11 mouse cellular contexts compared by ENCODE assay signal in the genomic region with DNA sequence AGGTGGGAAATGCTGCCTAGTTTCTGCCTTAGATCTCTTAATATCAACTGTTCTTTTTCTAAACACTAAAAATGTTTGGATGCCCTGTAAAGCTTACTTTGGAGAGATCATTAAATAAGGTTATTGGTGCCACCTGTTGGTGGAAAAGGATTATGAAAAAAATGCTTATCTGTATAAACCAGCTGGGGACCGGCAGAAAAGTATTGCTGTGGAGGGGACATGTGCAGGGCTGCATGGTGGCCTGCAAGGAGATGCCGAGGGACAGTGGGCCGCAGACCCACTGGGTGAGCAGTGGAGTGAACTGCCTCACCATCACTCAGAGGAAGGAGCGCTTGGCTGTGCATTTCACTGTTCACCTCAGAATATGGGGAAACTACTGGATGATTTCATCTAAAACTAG. TPM values are rescaled to one million over a fixed set of nuclear protein-coding genes. Genes with fewer than 3 reads are reported as not detected.
A peak's percentile ranks its signal among the peaks of the same experiment; 100 is the strongest.
DNase-seq lines count a peak whose midpoint lies in the region; TF ChIP-seq lines count a peak whose summit lies in the region.
"Had no signal": no experiment of that assay in that cellular context is flagged by ENCODE, and none has a peak within 500 bp of the region (broad histone marks: within the 10 kb centered on the region; RNA-seq: fewer than 3 reads in every experiment).

No protein-coding gene starts in this region.

- intact Hi-C loops in gastrocnemius, adult 2 months (cut with DNase I) = no loop called here

- no peak overlapping the region for H3K27ac ChIP-seq in gastrocnemius, adult 2 months
- H3K27ac ChIP-seq: embryonic facial prominence, embryonic 15.5 days; lung, embryonic 15.5 days had no signal

- H3K4me3 ChIP-seq in gastrocnemius, adult 2 months = no peak overlapping the region
- H3K4me3 ChIP-seq: embryonic facial prominence, embryonic 15.5 days; lung, embryonic 15.5 days had no signal

- peak; percentile 32; the same call in 1 of the 2 replicates for TF ChIP-seq CTCF in gastrocnemius, adult 2 months (IDR thresholded peaks at IDR 0.05)

- no peak for DNase-seq in gastrocnemius, adult 2 months
- DNase-seq in gastrocnemius, postnatal 25 days = no peak
- peak; percentile 34 for DNase-seq in lung, postnatal 10 days
- no peak for DNase-seq in lung, postnatal 25 days (ENCODE audit: low spot score)
- DNase-seq in c-Kit-positive CD71-positive TER-119-positive erythroid progenitor cells, embryonic 14.5 days (ENCODE audit: low spot score) = peak; percentile 33
- DNase-seq in naive thymus-derived CD4-positive, alpha-beta T cell, adult 2 months (ENCODE audit: low read depth) = peak; percentile 13
- DNase-seq in left cerebral cortex, adult 8-10 months (ENCODE audit: low spot score in 2 of 2) = no peak
- no peak for DNase-seq in T-cell, adult 2 months (ENCODE audit: low spot score)
- DNase-seq: kidney, adult 18-20 months had no signal

RNA-seq across cellular contexts. Expression of a gene that starts 47.1 kb away (rescaled TPM):
- total RNA-seq in gastrocnemius, adult 2 months (2021) = under 1 TPM in 1 of 2 experiments, not detected in 1; 0.11 TPM
- total RNA-seq in gastrocnemius, postnatal 25 days (2021) = under 1 TPM in 1 of 2 experiments, not detected in 1; 0.11 TPM
- total RNA-seq in left cerebral cortex, adult 8-10 months (2022) = 10 to 100 TPM; 19.8 to 21.3 (median 21.2) TPM

Comparison
In these comparisons a context has a peak if more than half of its experiments do, and no peak if none do; other contexts are left out.
1. DNase-seq: peak in lung, postnatal 10 days (single experiment), c-Kit-positive CD71-positive TER-119-positive erythroid progenitor cells, embryonic 14.5 days (single experiment) and naive thymus-derived CD4-positive, alpha-beta T cell, adult 2 months (single experiment); none in gastrocnemius, adult 2 months (single experiment), gastrocnemius, postnatal 25 days (single experiment), lung, postnatal 25 days (single experiment), left cerebral cortex, adult 8-10 months (0 of 2) and T-cell, adult 2 months (single experiment).
2. RNA of a gene that starts 47.1 kb away (total RNA-seq): 19.8 to 21.3 TPM in left cerebral cortex, adult 8-10 months; 0.11 TPM in gastrocnemius, adult 2 months and 0.11 TPM in gastrocnemius, postnatal 25 days; every median in the first group is over 10 times any median in the second.